Mouse (Mus musculus) B cell, adult 2 months (primary cell): Measurements from ENCODE around the gene Prtg.

ENCODE experiments used
- DNase-seq, 2 experiments: peaks; one replicate each; pipeline ENCODE4 v3.0.0; 2022

The Prtg gene

DNA sequence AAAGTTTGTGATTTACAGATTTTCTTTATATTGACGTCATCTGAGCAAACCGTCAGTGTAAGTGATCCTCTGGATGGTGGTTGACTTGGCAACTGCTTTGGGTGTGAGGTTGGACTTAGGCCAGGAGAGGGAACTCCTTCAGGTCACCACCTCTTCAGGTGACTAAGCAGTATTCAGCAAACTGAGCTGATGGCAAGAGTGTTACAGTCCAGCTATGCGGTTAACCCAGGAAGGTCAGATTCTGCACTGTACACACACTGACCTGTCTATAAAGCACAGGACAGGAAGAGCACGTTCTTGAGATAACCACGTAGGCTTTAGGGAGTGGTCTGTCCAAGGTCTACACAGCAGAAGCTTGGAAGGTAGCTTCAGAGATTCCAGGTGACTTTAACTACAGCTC lies 3.9 kb downstream of the Prtg start:
- DNase-seq, result no peak

GRCm38 (mm10) chr9:72812091-72812490 lies 5.4 kb downstream of the Prtg start:
- DNase-seq, result no peak

GRCm38 (mm10) chr9:72812594-72813570 lies 6.2 kb downstream of the Prtg start:
- peak; percentile 53 to 62 for DNase-seq

DNA sequence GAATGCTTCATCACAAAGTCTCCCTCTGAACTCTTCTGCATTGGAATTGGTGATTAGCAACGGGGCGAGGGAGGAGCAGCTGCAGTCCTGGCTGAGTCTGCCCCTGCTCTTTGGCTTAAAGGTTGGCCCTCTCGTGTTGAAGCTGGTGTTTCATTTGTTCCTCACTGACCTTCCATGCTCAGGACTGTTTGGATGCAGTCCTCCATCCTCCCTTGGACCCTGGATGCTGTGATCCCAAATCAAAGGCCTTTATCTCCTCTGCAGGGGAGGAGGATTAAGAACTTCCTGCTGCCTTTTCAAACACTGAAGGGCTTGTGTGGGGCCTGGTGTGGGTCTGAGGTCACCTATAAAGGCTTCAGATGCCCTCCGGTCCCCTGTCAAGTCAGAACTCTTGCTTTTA lies 18.8 kb downstream of the Prtg start:
- no peak for DNase-seq

DNA sequence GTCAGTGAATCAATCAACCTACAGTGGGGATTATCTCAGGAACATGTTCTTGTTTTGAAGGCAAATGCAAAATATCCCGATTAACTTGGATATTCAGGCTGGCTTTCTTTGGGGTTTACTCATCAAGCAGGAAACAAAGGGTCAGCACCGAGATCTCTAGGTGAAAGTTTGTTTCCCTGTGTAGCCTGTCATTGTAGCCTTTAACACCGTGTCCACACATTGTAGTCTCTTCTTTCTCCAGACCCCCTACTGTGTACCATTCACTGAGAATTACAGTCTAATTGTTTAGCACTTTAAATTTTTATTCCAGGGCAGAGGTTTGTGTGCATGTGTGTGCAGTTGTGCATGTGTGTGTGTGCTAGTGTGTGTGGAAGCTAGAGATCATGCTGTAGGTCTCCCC lies 19.3 kb downstream of the Prtg start:
- no peak for DNase-seq

GRCm38 (mm10) chr9:72828616-72829257 lies 22.1 kb downstream of the Prtg start:
- no peak for DNase-seq

DNA sequence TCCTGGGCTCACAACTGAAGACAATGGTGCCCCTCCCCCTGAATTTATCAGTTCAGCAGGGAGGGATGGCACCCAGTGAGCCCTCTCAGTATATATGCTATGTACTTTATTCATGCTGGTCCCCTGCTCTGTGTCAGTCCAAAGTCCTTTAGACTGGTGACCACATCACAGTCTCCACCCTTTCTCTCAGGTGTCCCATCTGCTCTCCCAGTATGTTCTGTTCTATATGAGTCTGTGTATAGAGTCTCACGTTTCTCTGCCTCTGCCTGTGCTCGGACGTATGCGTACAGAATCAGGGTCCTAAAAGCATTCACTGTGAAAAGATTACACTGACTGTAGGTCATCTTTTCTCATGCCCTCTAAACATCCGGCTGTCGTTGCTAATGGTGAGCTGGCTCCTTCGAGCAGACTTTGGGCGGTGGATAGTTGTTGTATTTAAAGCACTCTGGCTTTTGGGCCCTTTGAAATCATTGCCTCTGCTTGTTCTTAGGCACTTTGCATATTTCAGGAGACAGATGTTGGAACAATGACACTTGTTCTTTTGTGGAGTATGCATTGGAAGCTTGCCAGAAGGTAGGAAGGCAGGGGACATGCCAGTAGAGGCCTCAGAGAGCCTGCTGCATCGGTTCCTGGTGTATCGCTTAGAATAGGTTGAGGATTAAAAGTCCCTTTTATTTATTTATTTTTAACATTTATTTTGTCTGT lies 27.5 kb downstream of the Prtg start:
- DNase-seq, result no peak

- no peak for DNase-seq
These were observed 28.3 kb downstream of the Prtg start for GRCm38 (mm10) chr9:72835007-72835406.

DNA sequence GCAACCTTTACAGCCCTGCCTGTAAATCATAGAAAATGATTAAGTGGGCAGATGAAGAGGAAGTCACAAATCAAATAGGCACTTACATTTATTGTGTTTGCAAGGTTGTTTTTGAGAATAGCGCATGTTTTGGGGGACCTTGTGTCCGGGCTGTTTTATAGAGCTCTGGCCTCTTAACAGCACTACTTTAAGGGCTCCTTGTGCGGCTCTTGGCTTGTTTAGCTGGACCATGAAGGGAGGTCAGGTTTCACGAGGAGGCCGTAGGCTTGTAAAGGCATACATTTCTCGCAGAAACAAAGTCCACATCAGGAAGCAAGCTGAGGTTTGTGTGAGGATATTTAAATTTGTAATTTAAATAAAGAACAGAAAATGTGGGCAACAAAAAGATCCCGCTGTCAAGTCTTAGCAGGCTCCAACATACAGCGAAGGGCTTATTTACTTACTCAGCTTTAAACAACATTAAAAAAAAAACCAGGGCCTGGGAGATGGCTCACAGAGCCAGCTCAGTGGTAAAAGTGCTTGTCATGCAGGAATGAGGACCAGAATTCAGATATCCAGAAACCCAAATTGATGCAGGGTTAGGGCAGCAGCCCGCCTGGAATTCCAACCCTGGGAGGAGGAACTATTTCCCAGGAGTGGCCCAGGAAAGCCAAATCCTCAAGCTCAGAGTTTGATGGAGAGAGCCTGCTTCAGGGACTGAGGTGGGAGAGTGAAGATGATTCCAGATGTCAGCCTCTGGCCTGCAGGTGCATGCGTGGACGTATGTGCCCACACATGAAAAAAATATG lies 30.2 kb downstream of the Prtg start:
- DNase-seq, result no peak

GRCm38 (mm10) chr9:72837598-72838160 lies 31.0 kb downstream of the Prtg start:
- no peak for DNase-seq

GRCm38 (mm10) chr9:72838256-72838655 lies 31.6 kb downstream of the Prtg start:
- DNase-seq, result no peak

DNA sequence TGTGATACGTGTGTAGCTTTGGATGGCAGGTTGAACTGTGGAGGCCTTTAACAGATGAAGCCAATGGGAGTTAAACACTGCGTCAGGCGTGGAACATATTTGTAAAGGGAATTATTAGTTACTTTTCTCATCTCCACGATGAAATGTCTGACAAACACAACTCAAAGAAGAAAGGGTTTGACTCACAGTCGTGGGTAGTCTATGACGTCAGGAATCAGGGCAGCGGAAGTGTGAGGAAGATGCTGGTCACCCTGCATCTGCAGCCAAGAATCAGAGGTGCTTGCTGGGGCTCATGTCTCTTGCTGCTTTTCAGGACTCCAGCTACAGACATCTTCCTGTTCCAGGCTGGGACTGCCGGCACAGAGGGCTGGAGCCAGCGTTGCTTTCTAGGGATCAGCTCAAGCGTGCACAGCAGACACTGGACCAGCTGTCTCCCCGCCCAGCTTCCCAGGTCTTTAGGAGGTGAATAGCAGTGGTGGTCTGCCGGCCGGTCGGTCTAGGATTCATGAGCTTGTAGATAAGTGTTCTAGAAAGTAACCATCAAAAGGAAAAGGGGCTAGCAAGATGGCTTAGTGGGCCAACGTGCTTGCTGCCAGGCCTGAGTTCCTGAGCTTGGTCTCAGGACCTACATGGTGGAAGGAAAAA lies 32.8 kb downstream of the Prtg start:
- DNase-seq, result no peak

- no peak for DNase-seq
These were observed 37.8 kb downstream of the Prtg start for GRCm38 (mm10) chr9:72844496-72844895.

GRCm38 (mm10) chr9:72846160-72846559 lies 39.5 kb downstream of the Prtg start:
- no peak for DNase-seq

- DNase-seq, result no peak
These were observed 44.9 kb downstream of the Prtg start for GRCm38 (mm10) chr9:72851541-72851940.

- DNase-seq, result no peak
These were observed 45.3 kb downstream of the Prtg start for GRCm38 (mm10) chr9:72851979-72852378.

- DNase-seq, result no peak
These were observed 47.1 kb downstream of the Prtg start for GRCm38 (mm10) chr9:72853681-72854190.

DNA sequence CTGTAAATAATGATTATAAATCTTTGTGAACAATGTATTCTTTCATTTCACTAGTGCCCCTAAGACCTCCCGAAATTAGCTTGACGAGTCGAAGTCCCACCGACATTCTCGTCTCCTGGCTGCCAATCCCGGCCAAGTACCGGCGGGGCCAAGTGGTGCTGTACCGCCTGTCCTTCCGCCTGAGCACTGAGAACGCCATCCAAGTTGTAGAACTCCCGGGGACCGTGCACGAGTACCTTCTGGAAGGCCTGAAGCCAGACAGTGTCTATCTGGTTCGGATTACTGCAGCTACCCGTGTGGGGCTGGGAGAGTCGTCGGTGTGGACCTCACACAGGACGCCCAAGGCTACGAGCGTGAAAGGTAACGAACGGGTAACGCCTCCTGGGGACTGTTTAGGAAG lies 50.0 kb downstream of the Prtg start:
- DNase-seq, result no peak

- DNase-seq, result no peak
These were observed 54.1 kb downstream of the Prtg start for GRCm38 (mm10) chr9:72860764-72861163.

- no peak for DNase-seq
These were observed 54.6 kb downstream of the Prtg start for GRCm38 (mm10) chr9:72861235-72861634.

GRCm38 (mm10) chr9:72862186-72862585 lies 55.5 kb downstream of the Prtg start:
- DNase-seq, result no peak

DNA sequence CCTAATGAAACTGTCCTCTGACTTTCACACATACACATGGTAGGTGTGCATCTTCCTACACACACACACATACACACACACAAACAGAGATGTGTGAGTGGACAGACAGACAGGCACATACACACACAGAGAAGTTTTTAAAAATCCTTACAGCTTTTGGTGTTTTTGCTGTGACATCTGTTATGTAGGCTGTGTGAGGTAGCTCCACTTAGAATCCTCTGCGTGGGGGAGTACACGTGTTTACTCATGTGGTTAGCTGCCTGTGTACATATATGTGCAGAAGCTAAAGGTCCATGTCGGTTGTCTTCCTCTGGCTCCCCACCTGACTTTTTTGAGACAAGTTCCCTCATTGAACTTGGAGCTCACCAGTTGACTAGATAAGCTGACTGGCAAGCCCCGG lies 56.3 kb downstream of the Prtg start:
- no peak for DNase-seq
